Mouse (Mus musculus) thymus, postnatal 25 days (tissue): Measurements from ENCODE around the gene Mettl7a2.
"Not testable (repeated sequence)": the region's sequence is repeated elsewhere in the genome, so short reads cannot be mapped to it uniquely, and the experiment has no call there.

ENCODE experiments used
- DNase-seq: peaks from one replicate; pipeline ENCODE4 v3.0.0; 2022

Gene Mettl7a2

DNA sequence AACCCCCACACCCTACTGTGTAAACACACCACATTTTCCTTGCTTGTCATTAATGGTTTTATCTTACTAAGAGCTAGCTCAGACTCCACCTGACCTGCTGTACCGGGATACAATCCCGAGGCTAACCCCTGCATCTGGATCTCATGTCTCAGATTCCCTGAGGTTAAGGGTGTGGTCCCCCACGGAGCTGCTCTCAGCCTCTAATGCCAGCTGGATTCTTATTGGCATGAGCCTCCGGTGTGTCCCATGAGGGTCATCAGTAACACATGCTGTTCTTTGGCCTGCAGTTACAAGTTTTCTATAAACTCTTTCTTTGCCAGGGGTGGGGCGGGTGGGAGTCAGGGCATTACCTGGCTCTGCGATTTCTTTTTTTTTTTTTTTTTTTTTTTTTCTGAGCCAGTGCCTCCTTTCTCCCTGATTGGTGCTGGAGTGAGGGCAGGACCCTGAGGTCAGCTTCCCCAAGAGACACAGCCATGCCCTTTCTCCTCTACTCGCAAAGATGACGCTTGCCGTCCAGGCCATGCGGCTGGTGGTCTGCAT, at the start of gene Mettl7a2, which contains the start of gene Methig1:
Gene Mettl7a2, plus strand, starts transcription at position 490 of the 540 bp plus-strand sequence.
Gene Methig1, plus strand, starts transcription at position 439 of the 540 bp plus-strand sequence.
- DNase-seq = no peak

GRCm38 (mm10) chr15:100303428-100304018, 49.5 kb upstream of the Mettl7a2 start:
- no peak for DNase-seq

DNA sequence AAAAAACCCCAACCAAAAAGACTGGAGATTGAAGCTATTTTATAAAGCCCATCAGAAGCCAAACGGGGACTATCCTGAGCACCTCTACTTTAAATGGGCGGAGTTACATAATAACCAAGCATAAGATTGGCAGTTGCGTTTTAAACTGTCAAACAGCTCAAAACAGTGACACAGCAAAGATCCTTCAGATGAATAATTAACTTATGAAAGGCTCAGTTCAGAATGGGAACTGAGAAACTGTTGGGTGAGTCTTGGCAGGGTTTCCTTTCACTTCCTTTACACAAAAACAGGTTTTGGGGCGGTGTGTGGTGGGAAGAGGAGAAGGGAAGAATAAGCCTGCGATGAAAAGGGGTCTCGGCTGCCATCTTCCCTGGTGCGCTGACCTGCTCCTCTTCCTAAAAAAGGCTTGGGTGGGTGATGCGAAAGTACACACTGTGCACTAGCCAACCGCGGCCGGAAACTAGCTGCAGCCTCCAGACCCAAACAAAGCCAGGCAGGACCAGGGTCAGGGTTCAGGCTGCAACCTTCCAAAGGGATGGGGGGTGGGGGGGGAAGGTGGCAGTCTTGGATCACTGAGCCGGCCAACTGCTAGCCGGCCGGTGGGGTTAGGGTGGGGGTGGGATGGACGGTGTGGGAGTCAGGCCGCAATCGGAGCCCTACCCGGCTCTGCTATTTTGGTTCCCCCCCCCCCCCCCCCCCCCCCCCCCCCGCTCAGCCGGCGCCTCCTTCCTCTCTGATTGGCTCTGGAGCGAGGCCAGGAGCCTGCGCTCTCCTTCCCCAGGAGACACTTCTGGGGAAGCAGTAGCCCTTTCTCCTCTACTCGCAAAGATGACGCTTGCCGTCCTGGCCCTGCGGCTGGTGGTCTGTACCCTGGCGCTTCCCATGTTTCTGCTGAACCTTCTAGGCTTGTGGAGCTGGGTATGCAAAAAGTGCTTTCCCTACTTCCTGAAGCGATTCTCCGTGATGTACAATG, 48.7 kb upstream of the Mettl7a2 start, which contains the start of gene Mettl7a1:
Gene Mettl7a1, plus strand, starts transcription at position 122 of the 973 bp plus-strand sequence.
- peak; percentile 62 for DNase-seq

- no peak for DNase-seq
Measured at GRCm38 (mm10) chr15:100306201-100306600, 46.8 kb upstream of the Mettl7a2 start.

GRCm38 (mm10) chr15:100307438-100308096, 45.4 kb upstream of the Mettl7a2 start:
- DNase-seq = peak; percentile 24

DNA sequence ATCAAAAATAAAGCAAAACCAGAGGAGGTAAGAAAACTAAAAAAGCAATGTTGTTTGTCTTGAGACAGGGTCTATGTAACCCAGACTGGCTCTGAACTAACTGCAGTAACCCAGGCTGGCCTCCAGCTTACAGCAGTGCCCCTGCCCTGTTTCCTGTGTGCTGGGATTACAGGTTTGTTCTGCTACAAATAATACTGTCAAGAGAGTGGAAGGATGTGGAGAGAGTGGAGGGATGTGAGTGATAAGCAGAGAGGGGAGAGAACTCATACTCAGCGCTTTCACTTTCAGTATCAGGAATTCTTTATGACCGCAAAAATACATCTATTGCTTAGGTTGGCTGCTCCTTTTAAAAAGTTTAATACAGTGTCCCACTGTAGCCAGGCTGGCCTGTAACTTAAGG, 40.7 kb upstream of the Mettl7a2 start:
- no peak for DNase-seq

DNA sequence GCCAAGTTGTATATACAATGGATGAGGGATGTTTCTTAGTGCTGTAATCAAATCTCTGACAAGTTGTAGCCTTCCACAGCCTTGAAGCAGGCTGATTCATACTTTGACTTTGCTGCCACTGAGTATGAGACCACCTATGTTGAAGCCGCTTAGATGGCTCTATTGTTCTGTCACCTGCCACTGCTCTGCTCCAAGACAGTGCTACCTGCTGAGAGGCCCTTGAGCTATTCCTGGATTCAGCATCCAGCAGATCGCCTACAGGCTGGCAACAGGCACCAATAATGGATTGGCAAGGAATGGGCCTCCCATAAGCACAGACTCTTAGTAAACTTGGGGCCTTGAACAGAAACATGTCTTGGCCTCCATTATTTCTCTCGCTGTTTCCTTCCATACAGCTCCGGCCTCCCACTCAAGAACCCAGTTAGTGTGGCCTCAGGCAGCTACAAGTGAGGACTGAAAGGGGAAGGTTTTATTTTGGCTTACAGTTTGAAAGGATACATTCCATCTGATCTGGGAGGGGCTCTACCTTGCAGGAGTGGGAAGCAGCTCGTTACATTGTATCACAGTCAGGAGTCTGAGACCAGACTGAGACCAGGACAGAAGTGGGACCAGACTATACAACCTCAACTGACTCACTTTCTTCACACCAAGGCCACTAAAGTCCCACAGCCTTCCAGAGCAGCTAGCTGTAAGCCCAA, 38.4 kb upstream of the Mettl7a2 start:
- no peak for DNase-seq

DNA sequence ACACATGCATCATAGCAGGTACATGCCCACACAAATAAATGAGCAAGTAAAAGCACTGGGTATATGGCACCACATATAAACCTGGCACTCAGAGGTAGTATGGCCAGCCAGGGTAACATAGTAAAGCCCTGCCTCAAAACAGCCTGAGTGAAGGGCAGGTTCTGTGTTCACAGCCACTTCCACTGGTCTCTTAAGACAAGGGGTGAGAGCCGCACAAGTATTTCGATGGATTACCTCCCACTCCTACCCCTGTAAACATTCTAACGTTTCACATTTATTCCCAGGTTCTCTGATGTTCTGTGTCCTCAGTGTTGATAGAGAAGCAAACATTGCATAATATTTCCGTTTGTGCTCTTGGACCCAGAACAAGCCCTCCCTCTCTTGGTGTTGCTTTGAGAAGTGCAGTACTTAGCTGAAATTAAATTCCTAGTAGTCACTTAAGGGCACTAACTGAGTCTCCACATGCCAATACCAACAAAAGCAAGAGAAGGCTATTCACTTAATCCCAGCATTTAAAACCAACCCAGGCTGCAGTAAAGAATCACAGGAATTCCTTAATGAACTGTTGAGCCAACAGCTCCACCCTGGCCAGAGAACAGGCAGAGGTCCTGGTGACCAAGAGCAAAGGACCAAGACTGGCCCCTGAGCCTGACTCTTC, 34.9 kb upstream of the Mettl7a2 start:
- DNase-seq = not testable (repeated sequence)

DNA sequence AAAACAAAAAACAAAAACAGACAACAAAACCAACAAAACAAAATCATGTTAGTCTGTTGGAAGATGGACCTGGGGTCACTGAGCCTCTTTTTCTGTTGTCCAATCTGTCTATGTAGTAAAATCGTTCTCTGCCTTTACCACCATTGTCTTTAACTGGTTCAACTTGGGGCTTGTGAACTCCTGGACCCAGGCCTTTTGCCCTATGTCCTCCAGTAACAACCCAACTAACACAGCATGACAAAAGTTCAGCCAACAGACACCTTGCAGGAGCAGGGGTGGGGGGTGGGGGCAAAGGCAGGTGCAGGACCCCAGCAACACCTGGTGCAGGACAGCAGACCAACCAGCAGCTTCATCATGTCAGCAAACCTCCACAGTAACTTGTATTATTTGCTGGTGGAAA, 33.1 kb upstream of the Mettl7a2 start:
- DNase-seq = no peak

- DNase-seq = no peak
Measured at GRCm38 (mm10) chr15:100320295-100320905, 32.6 kb upstream of the Mettl7a2 start.

GRCm38 (mm10) chr15:100321134-100321533, 31.9 kb upstream of the Mettl7a2 start:
- DNase-seq = no peak

GRCm38 (mm10) chr15:100324021-100324591, 28.9 kb upstream of the Mettl7a2 start:
- no peak for DNase-seq

DNA sequence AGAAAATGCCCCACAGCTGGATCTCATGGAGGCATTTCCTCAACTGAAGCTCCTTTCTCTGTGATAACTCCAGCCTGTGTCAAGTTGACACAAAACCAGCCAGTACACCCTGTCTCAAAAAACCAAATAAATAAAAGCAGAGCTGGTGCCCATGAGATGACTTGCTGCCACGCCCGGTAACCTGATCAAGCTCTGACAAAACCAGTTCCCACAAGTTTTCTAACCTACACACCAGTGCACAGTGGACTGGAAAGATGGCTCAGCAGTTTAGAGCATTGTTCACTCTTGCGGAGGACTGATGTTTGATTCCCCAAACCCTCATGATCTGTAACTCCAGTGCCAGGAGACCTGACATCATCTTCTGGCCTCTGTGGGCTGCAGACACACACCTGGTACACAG, 27.8 kb upstream of the Mettl7a2 start:
- DNase-seq = no peak

- not testable (repeated sequence) for DNase-seq
Measured at GRCm38 (mm10) chr15:100328089-100328488, 24.9 kb upstream of the Mettl7a2 start.

- DNase-seq = not testable (repeated sequence)
Measured at GRCm38 (mm10) chr15:100329336-100329735, 23.7 kb upstream of the Mettl7a2 start.

GRCm38 (mm10) chr15:100330739-100331138, 22.3 kb upstream of the Mettl7a2 start:
- no peak for DNase-seq

- not testable (repeated sequence) for DNase-seq
Measured at GRCm38 (mm10) chr15:100332077-100332961, 20.7 kb upstream of the Mettl7a2 start.

GRCm38 (mm10) chr15:100334629-100335028, 18.4 kb upstream of the Mettl7a2 start, which contains the start of gene Mettl7a3:
Mettl7a3 (plus strand) TSS chr15:100334929.
- no peak for DNase-seq

GRCm38 (mm10) chr15:100337328-100337727, 15.7 kb upstream of the Mettl7a2 start:
- not testable (repeated sequence) for DNase-seq

- DNase-seq = peak; percentile 70
Measured at GRCm38 (mm10) chr15:100337847-100338246, 15.2 kb upstream of the Mettl7a2 start.
